Mouse (Mus musculus) embryonic facial prominence, embryonic 14.5 days (tissue): ENCODE data around the gene Megf9. TPM values are rescaled to one million over a fixed set of nuclear protein-coding genes. Genes with fewer than 3 reads are reported as not detected.
A peak's percentile ranks its signal among the peaks of the same experiment; 100 is the strongest.

Source experiments
- ATAC-seq: fragments of 200-750 bp; cut with Nextera tagmentation; 2 replicates; pipeline ENCODE4 v1.8.0; 2017; ENCODE audit warnings: low read depth, moderate number of reproducible peaks, moderate TSS enrichment
- DNase-seq: peaks from one replicate; pipeline ENCODE4 v3.0.0-alpha.2; 2015; ENCODE audit warnings: low spot score
- H3K27ac ChIP-seq: fragments of 300-500 bp; sonication (generic); replicated peaks from 2 replicates; pipeline ENCODE4 v1.5.1; 2014; ENCODE audit warnings: low read depth, mild to moderate bottlenecking, low read length, moderate library complexity
- H3K27me3 ChIP-seq: fragments of 300-500 bp; sonication (generic); replicated peaks from 2 replicates; pipeline ENCODE4 v1.6.1; 2014; ENCODE audit warnings: low read length; ENCODE audit not compliant: control insufficient read depth, insufficient read depth
- H3K36me3 ChIP-seq: fragments of 300-500 bp; sonication (generic); 2 replicates; pipeline ENCODE4 v1.6.1; 2014; ENCODE audit warnings: low read length, mixed read lengths; ENCODE audit not compliant: control insufficient read depth, insufficient read depth
- H3K4me1 ChIP-seq: fragments of 300-500 bp; sonication (generic); 2 replicates; pipeline ENCODE4 v1.6.1; 2014; ENCODE audit warnings: antibody characterized with exemption, low read length; ENCODE audit not compliant: control insufficient read depth, insufficient read depth
- H3K4me2 ChIP-seq: fragments of 300-500 bp; sonication (generic); 2 replicates; pipeline ENCODE4 v1.6.1; 2014; ENCODE audit warnings: low read depth, mild to moderate bottlenecking, low read length, moderate library complexity, mixed read lengths
- H3K4me3 ChIP-seq: fragments of 300-500 bp; sonication (generic); 2 replicates; pipeline ENCODE4 v1.5.1; 2014; ENCODE audit warnings: low read depth, mild to moderate bottlenecking, low read length
- H3K9ac ChIP-seq: fragments of 300-500 bp; sonication (generic); 2 replicates; pipeline ENCODE4 v1.6.1; 2014; ENCODE audit warnings: low read depth, mild to moderate bottlenecking, low read length, moderate library complexity, mixed read lengths
- H3K9me3 ChIP-seq: fragments of 300-500 bp; sonication (generic); 2 replicates; pipeline ENCODE4 v1.6.1; 2016; ENCODE audit warnings: low read length; ENCODE audit not compliant: control insufficient read depth
- WGBS: fragments of 180-500 bp; shearing (Covaris S2); extraction: QIAGEN DNeasy Blood & Tissue Kit; methylation state at CpG from one replicate; pipeline ENCODE4 v1.1.7; 2014; 5-methylcytosine and 5-hydroxymethylcytosine counted together
- polyA plus RNA-seq: library from polyadenylated mRNA; unstranded; fragments of >200 nt; fragmentation: Nextera tagmentation; extraction: Ambion mirVana; gene quantifications from 2 replicates; pipeline ENCODE4 v1.2.1, GENCODE M21; 2014

Gene Megf9
- polyA plus RNA-seq, 1 experiment from 2014 or later = 15.6 TPM

- no peak for DNase-seq
- Histone ChIP-seq H3K36me3 (no peaks in the 10 kb centered on the region), H3K4me2 (no peak overlapping the region), H3K9ac (no peak overlapping the region), H3K27me3 (no peaks in the 10 kb centered on the region), H3K4me1 (no peaks in the 10 kb centered on the region), H3K4me3 (no peak overlapping the region), H3K27ac (no peak overlapping the region), H3K9me3 (no peaks in the 10 kb centered on the region)
- ATAC-seq = no peak
- WGBS = 84% methylated on average over 2 of the region's 2 CpGs
Measured at GRCm38 (mm10) chr4:70484134-70484533, 50.7 kb downstream of the Megf9 start.

- H3K4me1 ChIP-seq = no peaks in the 10 kb centered on the region
Measured at GRCm38 (mm10) chr4:70481931-70482330, 52.9 kb downstream of the Megf9 start.

GRCm38 (mm10) chr4:70471398-70471797 is 63.4 kb downstream of the Megf9 start:
- DNase-seq (no peak), ATAC-seq (no peak)
- WGBS = 72% methylated on average over 2 of the region's 2 CpGs
- Histone ChIP-seq H3K4me2 (no peak overlapping the region), H3K4me3 (no peak overlapping the region), H3K27ac (no peak overlapping the region), H3K27me3 (no peaks in the 10 kb centered on the region), H3K9ac (no peak overlapping the region), H3K36me3 (no peaks in the 10 kb centered on the region), H3K4me1 (no peaks in the 10 kb centered on the region), H3K9me3 (no peaks in the 10 kb centered on the region)

More at GRCm38 (mm10) chr4:70481931-70482330, 52.9 kb downstream of the Megf9 start:
- ATAC-seq = no peak
- H3K4me3 ChIP-seq = no peak overlapping the region
- no peak overlapping the region for H3K4me2 ChIP-seq
- H3K27me3 ChIP-seq = no peaks in the 10 kb centered on the region
- DNase-seq = no peak
- no peak overlapping the region for H3K9ac ChIP-seq
- no peak overlapping the region for H3K27ac ChIP-seq
- no peaks in the 10 kb centered on the region for H3K36me3 ChIP-seq
- no peaks in the 10 kb centered on the region for H3K9me3 ChIP-seq
- WGBS = 77% methylated on average over 4 of the region's 4 CpGs

DNA sequence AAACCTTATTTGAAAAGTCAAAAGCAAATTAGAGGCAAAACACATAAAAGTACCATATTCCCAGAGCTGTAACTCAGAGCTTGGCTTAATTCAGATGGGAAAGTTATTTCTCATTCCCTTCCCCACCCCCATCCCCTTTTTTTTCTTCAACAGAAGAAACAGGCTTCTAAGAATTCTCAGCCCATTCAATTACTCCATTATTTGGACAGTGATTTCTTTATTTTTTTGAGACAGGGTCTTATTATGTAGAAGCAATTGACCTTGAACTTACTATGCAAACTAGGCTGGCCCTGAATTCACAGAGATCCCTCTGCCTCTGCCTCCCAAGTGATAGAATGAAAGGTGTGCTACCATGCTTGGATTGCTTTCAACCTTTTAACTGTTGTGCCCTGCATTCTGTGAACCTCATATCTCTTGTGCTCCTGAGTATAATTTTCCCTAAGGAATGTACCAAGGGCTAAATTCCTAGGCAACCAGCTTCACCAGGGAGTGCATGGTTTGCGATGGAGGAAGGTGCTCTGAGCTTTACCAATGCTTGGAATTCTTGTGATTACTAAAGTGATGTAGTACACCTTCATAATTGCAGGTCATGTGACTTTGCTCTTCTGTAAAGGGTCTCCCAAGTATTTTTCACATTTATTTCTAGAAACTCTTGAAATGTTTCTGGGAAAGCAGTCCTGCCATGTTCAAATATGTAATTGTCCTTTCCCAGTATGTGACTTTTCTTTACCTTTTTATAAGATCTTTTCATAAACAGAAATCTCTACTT is 68.7 kb downstream of the Megf9 start:
- ATAC-seq (no peak), DNase-seq (no peak)
- Histone ChIP-seq H3K27me3 (no peaks in the 10 kb centered on the region), H3K4me3 (no peak overlapping the region), H3K9me3 (no peaks in the 10 kb centered on the region), H3K27ac (no peak overlapping the region), H3K36me3 (no peaks in the 10 kb centered on the region), H3K9ac (no peak overlapping the region), H3K4me2 (no peak overlapping the region), H3K4me1 (no peaks in the 10 kb centered on the region)
- WGBS = 92% methylated on average over 1 of the region's 1 CpGs

GRCm38 (mm10) chr4:70463302-70463701 is 71.5 kb downstream of the Megf9 start:
- Histone ChIP-seq H3K27me3 (no peaks in the 10 kb centered on the region), H3K4me2 (no peak overlapping the region), H3K4me3 (no peak overlapping the region), H3K36me3 (no peaks in the 10 kb centered on the region), H3K9ac (no peak overlapping the region), H3K9me3 (no peaks in the 10 kb centered on the region), H3K4me1 (no peaks in the 10 kb centered on the region), H3K27ac (no peak overlapping the region)
- ATAC-seq (no peak), DNase-seq (no peak)
- 86% methylated on average over 2 of the region's 2 CpGs for WGBS

GRCm38 (mm10) chr4:70461416-70461815 is 73.4 kb downstream of the Megf9 start:
- Histone ChIP-seq H3K4me1 (no peaks in the 10 kb centered on the region), H3K9ac (no peak overlapping the region), H3K9me3 (no peaks in the 10 kb centered on the region), H3K27me3 (no peaks in the 10 kb centered on the region), H3K36me3 (no peaks in the 10 kb centered on the region), H3K27ac (no peak overlapping the region), H3K4me2 (no peak overlapping the region), H3K4me3 (no peak overlapping the region)
- DNase-seq = no peak
- no peak for ATAC-seq

DNA sequence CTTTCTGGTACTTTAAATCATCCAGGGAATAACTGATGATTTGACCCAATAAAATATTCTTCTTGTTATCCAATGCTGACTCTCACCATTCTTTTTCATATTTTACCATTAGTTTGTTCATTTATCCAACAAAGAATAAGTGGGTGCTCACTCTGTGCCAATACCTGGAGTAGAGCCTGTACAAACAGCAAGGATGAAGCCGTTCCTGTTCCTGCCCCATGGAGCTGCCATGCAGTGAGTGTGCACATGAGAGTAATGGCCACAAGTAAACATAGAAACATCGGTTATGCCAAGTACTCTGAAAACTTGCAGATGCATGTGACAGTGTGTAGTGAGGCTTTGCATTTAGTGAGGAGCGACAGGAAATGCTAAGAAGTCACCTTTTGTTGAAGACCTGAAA is 82.6 kb downstream of the Megf9 start:
- no peaks in the 10 kb centered on the region for H3K27me3 ChIP-seq
- DNase-seq = no peak
- H3K4me1 ChIP-seq = no peaks in the 10 kb centered on the region
- ATAC-seq = no peak
- 88% methylated on average over 3 of the region's 3 CpGs for WGBS
- no peaks in the 10 kb centered on the region for H3K9me3 ChIP-seq
- no peak overlapping the region for H3K4me3 ChIP-seq
- 0 out of 2 replicates have a peak, but pooled peaks cover 3% of the 10 kb centered on the region for H3K36me3 ChIP-seq
- no peak overlapping the region for H3K9ac ChIP-seq
- no peak overlapping the region for H3K4me2 ChIP-seq
- no peak overlapping the region for H3K27ac ChIP-seq

DNA sequence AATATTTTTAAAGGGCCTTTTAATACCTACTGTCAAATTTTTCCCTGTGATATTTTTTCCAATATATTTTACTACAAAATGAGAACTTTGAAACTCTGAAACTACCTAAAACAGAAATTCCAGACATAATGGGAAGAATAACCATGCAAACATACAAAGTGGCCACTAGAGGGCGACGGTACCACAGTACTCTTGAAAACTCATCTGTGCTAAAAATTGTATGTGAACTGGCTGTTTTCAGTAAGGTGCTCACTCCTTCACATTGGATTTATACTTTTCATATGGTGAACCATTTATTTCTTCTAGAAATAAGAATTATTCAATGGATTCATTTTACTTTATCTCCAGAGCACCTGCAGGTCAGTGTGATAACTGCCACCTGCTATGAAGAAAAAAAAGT is 83.0 kb downstream of the Megf9 start:
- H3K4me1 ChIP-seq = no peaks in the 10 kb centered on the region

GRCm38 (mm10) chr4:70449668-70450067 is 85.1 kb downstream of the Megf9 start:
- ATAC-seq = no peak
- no peaks in the 10 kb centered on the region for H3K4me1 ChIP-seq
- WGBS = 87% methylated on average over 1 of the region's 1 CpGs
- H3K9ac ChIP-seq = no peak overlapping the region
- no peaks in the 10 kb centered on the region for H3K9me3 ChIP-seq
- H3K27ac ChIP-seq = no peak overlapping the region
- 0 out of 2 replicates have a peak, but pooled peaks cover 3% of the 10 kb centered on the region for H3K36me3 ChIP-seq
- H3K4me2 ChIP-seq = no peak overlapping the region
- no peaks in the 10 kb centered on the region for H3K27me3 ChIP-seq
- no peak for DNase-seq
- no peak overlapping the region for H3K4me3 ChIP-seq

More for the DNA sequence above, 83.0 kb downstream of the Megf9 start:
- Histone ChIP-seq H3K27ac (no peak overlapping the region), H3K4me3 (no peak overlapping the region), H3K27me3 (no peaks in the 10 kb centered on the region), H3K9me3 (no peaks in the 10 kb centered on the region), H3K4me2 (no peak overlapping the region), H3K9ac (no peak overlapping the region), H3K36me3 (0 out of 2 replicates have a peak, but pooled peaks cover 3% of the 10 kb centered on the region)
- DNase-seq (peak; percentile 68), ATAC-seq (no peak)
- WGBS = 0% methylated on average over 2 of the region's 2 CpGs
